10 mouse cellular contexts compared by ENCODE assay signal in genomic region chr2:38944460-38945161, GRCm38 (mm10). TPM values are rescaled to one million over a fixed set of nuclear protein-coding genes. Genes with fewer than 3 reads are reported as not detected.
A peak's percentile ranks its signal among the peaks of the same experiment; 100 is the strongest.
DNase-seq lines count a peak whose midpoint lies in the region; ATAC-seq and TF ChIP-seq lines count a peak whose summit lies in the region.
"Had no signal": no experiment of that assay in that cellular context is flagged by ENCODE, and none has a peak within 500 bp of the region (broad histone marks: within the 10 kb centered on the region; RNA-seq: fewer than 3 reads in every experiment).

No protein-coding gene starts in this region.

- H3K27me3 ChIP-seq in heart, postnatal 0 days (ENCODE audit: control insufficient read depth, insufficient read depth, low read length): no peaks in the 10 kb centered on the region
- H3K27me3 ChIP-seq in heart, embryonic 12.5 days (replicated peaks): no peaks in the 10 kb centered on the region
- H3K27me3 ChIP-seq: midbrain, embryonic 13.5 days had no signal

- ATAC-seq in heart, postnatal 0 days (ENCODE audit: insufficient read depth, low read depth): peak; percentile 59; the same call in 1 of the 2 replicates
- no peak for ATAC-seq in heart, embryonic 12.5 days (ENCODE audit: insufficient number of reproducible peaks, low FRiP score)
- ATAC-seq in megakaryocyte, adult 5-6 weeks (ENCODE audit: poor library complexity, severe bottlenecking): peak; percentile 38; the same call in 1 of the 2 replicates
- no peak for ATAC-seq in erythroid progenitor cell, adult 5-6 weeks (replicated peaks; ENCODE audit: low FRiP score, poor library complexity, severe bottlenecking)
- ATAC-seq: midbrain, embryonic 13.5 days had no signal

- no peak for DNase-seq in heart, postnatal 0 days (ENCODE audit: low spot score)
- DNase-seq in lung, adult 2 months: no peak
- DNase-seq in lung, postnatal 36 days: no peak
- DNase-seq in adrenal gland, postnatal 25 days: peak; percentile 66
- DNase-seq in cerebellum, adult 9-11 months: no peak
- DNase-seq: gastrocnemius, postnatal 25 days had no signal

- no peak for TF ChIP-seq POLR2A in lung, adult 2 months (IDR thresholded peaks at IDR 0.05; ENCODE audit: borderline replicate concordance, extremely low read depth, low read depth, low read length)

- TF ChIP-seq EP300 in heart, postnatal 0 days (IDR thresholded peaks at IDR 0.05; ENCODE audit: low read depth): no peak

- peak; percentile 34 for TF ChIP-seq CTCF in heart, postnatal 0 days (IDR thresholded peaks at IDR 0.05; ENCODE audit: low read depth)
- TF ChIP-seq CTCF in lung, adult 2 months (IDR thresholded peaks at IDR 0.05; ENCODE audit: insufficient read depth, low read length): 0 out of 2 replicates have a peak, but pooled peaks have one; percentile 9

- H3K4me1 ChIP-seq in heart, postnatal 0 days (ENCODE audit: control insufficient read depth, insufficient read depth): peaks cover under 1% of the 10 kb centered on the region; the same call in 1 of the 2 replicates
- H3K4me1 ChIP-seq in heart, embryonic 12.5 days (replicated peaks): 0 out of 2 replicates have a peak, but pooled peaks cover 6% of the 10 kb centered on the region
- H3K4me1 ChIP-seq in lung, adult 2 months (ENCODE audit: control insufficient read depth, insufficient read depth, low read length): no peaks in the 10 kb centered on the region
- H3K4me1 ChIP-seq: midbrain, embryonic 13.5 days had no signal

- H3K27ac ChIP-seq in heart, postnatal 0 days (ENCODE audit: low read depth): no peak overlapping the region
- H3K27ac ChIP-seq in heart, embryonic 12.5 days (ENCODE audit: poor library complexity, severe bottlenecking): no peak overlapping the region
- H3K27ac ChIP-seq: midbrain, embryonic 13.5 days had no signal

- H3K4me2 ChIP-seq in heart, postnatal 0 days (ENCODE audit: low read depth, low read length): no peak overlapping the region
- no peak overlapping the region for H3K4me2 ChIP-seq in heart, embryonic 12.5 days
- H3K4me2 ChIP-seq: midbrain, embryonic 13.5 days had no signal

- 69% methylated on average over 3 of the region's 3 CpGs for WGBS in heart, postnatal 0 days
- 59% methylated on average over 3 of the region's 3 CpGs for WGBS in heart, embryonic 12.5 days
- WGBS in lung, adult 2 months: 56% methylated on average over 3 of the region's 3 CpGs

- no peak overlapping the region for H3K9ac ChIP-seq in heart, postnatal 0 days (replicated peaks; ENCODE audit: low read depth, low read length)
- H3K9ac ChIP-seq in heart, embryonic 12.5 days: no peak overlapping the region
- H3K9ac ChIP-seq: midbrain, embryonic 13.5 days had no signal

- H3K4me3 ChIP-seq in heart, postnatal 0 days (ENCODE audit: low read depth, low read length): no peak overlapping the region
- no peak overlapping the region for H3K4me3 ChIP-seq in heart, embryonic 12.5 days
- H3K4me3 ChIP-seq in lung, adult 2 months (replicated peaks; ENCODE audit: extremely low read depth, low read depth, low read length): no peak overlapping the region
- H3K4me3 ChIP-seq: midbrain, embryonic 13.5 days had no signal

- no peaks in the 10 kb centered on the region for H3K9me3 ChIP-seq in heart, postnatal 0 days (replicated peaks; ENCODE audit: control insufficient read depth, low read length)
- no peaks in the 10 kb centered on the region for H3K9me3 ChIP-seq in heart, embryonic 12.5 days (replicated peaks)
- H3K9me3 ChIP-seq: midbrain, embryonic 13.5 days had no signal

- no peaks in the 10 kb centered on the region for H3K36me3 ChIP-seq in heart, postnatal 0 days (replicated peaks; ENCODE audit: control insufficient read depth, insufficient read depth, low read length)
- H3K36me3 ChIP-seq in heart, embryonic 12.5 days: no peaks in the 10 kb centered on the region
- H3K36me3 ChIP-seq: midbrain, embryonic 13.5 days had no signal

RNA-seq across cellular contexts. Expression of gene Olfml2a, which starts 12.8 kb away (rescaled TPM):
- total RNA-seq in heart, postnatal 0 days (2014; rRNA removed; ENCODE audit: low replicate concordance): 12.7 and 19.5 TPM in 2 replicates
- 3.3 and 3.4 TPM in 2 replicates for polyA plus RNA-seq in heart, postnatal 0 days (2015; fragmentation: Nextera tagmentation; extraction: Ambion mirVana)
- polyA plus RNA-seq in heart, embryonic 12.5 days (2016; fragmentation: Nextera tagmentation; extraction: Ambion mirVana): 6.8 and 8.4 TPM in 2 replicates
- 9.7 and 11.3 TPM in 2 replicates for polyA plus RNA-seq in lung, adult 2 months (2012; rRNA removed)
- total RNA-seq in adrenal gland, postnatal 25 days (2021): 9.3 and 10.6 TPM in 2 replicates
- total RNA-seq in megakaryocyte, adult 5-6 weeks (2015): 0.02 and 0.11 TPM in 2 replicates
- not detected in 2 replicates for total RNA-seq in megakaryocyte, adult 5-6 weeks (2017)
- 1.8 TPM in 1 of 2 replicates, not detected in the other for total RNA-seq in erythroid progenitor cell, adult 5-6 weeks (2015; ENCODE audit: low replicate concordance)
- total RNA-seq in erythroid progenitor cell, adult 5-6 weeks (2017; ENCODE audit: low replicate concordance): not detected in 2 replicates

RNA-seq across cellular contexts. Expression of gene Nr6a1, which starts 17.1 kb away (rescaled TPM):
- total RNA-seq in heart, postnatal 0 days (2014; rRNA removed; ENCODE audit: low replicate concordance): 0.99 and 8.7 TPM in 2 replicates
- 0.21 and 0.31 TPM in 2 replicates for polyA plus RNA-seq in heart, postnatal 0 days (2015; fragmentation: Nextera tagmentation; extraction: Ambion mirVana)
- 1.2 and 1.3 TPM in 2 replicates for polyA plus RNA-seq in heart, embryonic 12.5 days (2016; fragmentation: Nextera tagmentation; extraction: Ambion mirVana)
- polyA plus RNA-seq in lung, adult 2 months (2012; rRNA removed): 3.3 and 6.5 TPM in 2 replicates
- total RNA-seq in adrenal gland, postnatal 25 days (2021): 9.5 and 10.2 TPM in 2 replicates
- total RNA-seq in megakaryocyte, adult 5-6 weeks (2015): 0.34 and 0.51 TPM in 2 replicates
- total RNA-seq in megakaryocyte, adult 5-6 weeks (2017): 0.92 and 3.7 TPM in 2 replicates
- total RNA-seq in erythroid progenitor cell, adult 5-6 weeks (2015; ENCODE audit: low replicate concordance): 0.84 TPM in 1 of 2 replicates, not detected in the other
- 0.13 TPM in 1 of 2 replicates, not detected in the other for total RNA-seq in erythroid progenitor cell, adult 5-6 weeks (2017; ENCODE audit: low replicate concordance)

RNA-seq across cellular contexts. Expression of gene Wdr38, which starts 52.7 kb away (rescaled TPM):
- total RNA-seq in heart, postnatal 0 days (2014; rRNA removed; ENCODE audit: low replicate concordance): 0.08 TPM in 1 of 2 replicates, not detected in the other
- 0.83 and 1.1 TPM in 2 replicates for polyA plus RNA-seq in heart, postnatal 0 days (2015; fragmentation: Nextera tagmentation; extraction: Ambion mirVana)
- 0.91 and 1.0 TPM in 2 replicates for polyA plus RNA-seq in heart, embryonic 12.5 days (2016; fragmentation: Nextera tagmentation; extraction: Ambion mirVana)
- 4.4 and 4.5 TPM in 2 replicates for polyA plus RNA-seq in lung, adult 2 months (2012; rRNA removed)
- 0.43 and 0.85 TPM in 2 replicates for total RNA-seq in adrenal gland, postnatal 25 days (2021)
- total RNA-seq in megakaryocyte, adult 5-6 weeks (2015): 0.29 and 0.34 TPM in 2 replicates
- total RNA-seq in megakaryocyte, adult 5-6 weeks (2017): 0.16 and 0.84 TPM in 2 replicates
- 0.72 TPM in 1 of 2 replicates, not detected in the other for total RNA-seq in erythroid progenitor cell, adult 5-6 weeks (2015; ENCODE audit: low replicate concordance)
- total RNA-seq in erythroid progenitor cell, adult 5-6 weeks (2017; ENCODE audit: low replicate concordance): 0.13 TPM in 1 of 2 replicates, not detected in the other

Comparison
In these comparisons a context has a peak if more than half of its experiments do, and no peak if none do; other contexts are left out.
1. ATAC-seq: peak in heart, postnatal 0 days (single experiment) and megakaryocyte, adult 5-6 weeks (single experiment); none in heart, embryonic 12.5 days (single experiment) and erythroid progenitor cell, adult 5-6 weeks (single experiment).